Mouse (Mus musculus): ENCODE data around the gene Tecpr2. TPM values are rescaled to one million over a fixed set of nuclear protein-coding genes. Genes with fewer than 3 reads are reported as not detected.

Gene Tecpr2
- polyA plus RNA-seq, 1 experiment: 2.3 TPM

DNA sequence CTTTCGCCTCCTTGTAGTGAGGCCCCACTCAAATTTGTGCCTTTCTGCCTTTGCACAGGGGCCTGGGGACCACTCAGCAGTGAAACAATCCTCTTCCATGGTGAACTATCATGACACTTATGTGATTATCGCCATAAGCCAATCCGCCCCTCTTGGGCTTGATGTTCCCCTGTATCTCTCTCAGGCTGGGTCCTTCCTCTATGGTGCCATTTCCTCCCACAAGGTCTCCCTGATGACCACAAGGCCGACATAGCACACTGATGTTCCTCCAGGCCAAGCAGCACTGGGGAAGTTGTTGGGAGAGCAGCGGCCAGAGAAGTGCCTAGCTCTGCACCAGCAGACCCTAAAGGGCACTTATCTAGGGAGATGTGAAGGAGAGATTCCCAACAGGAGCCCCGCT, 85.7 kb downstream of the Tecpr2 start:
- DNase-seq (ENCODE audit: low read depth, low spot score): no peak
- 86% methylated on average over 6 of the region's 6 CpGs for WGBS

DNA sequence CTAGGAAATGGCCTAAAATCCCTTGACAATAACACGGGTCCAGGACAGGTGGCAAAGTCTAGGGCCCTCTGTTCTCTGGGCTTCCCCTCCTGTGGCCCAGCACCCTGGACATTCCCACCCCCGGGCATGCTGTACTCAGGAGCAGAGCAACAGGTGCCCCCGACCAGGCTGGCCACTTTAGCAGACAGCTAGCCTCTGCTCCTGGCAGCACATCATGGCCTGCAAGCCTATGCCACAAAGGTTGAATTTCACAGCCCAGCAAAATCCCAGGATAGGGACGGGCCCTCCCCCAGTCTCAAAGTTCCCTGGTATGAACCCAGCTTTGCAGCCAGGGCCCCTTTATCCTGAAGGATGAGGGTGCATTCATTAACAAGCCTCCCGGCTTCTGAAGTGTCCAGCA, 86.3 kb downstream of the Tecpr2 start:
- WGBS: 89% methylated on average over 5 of the region's 5 CpGs
- no peak for DNase-seq (ENCODE audit: low read depth, low spot score)

DNA sequence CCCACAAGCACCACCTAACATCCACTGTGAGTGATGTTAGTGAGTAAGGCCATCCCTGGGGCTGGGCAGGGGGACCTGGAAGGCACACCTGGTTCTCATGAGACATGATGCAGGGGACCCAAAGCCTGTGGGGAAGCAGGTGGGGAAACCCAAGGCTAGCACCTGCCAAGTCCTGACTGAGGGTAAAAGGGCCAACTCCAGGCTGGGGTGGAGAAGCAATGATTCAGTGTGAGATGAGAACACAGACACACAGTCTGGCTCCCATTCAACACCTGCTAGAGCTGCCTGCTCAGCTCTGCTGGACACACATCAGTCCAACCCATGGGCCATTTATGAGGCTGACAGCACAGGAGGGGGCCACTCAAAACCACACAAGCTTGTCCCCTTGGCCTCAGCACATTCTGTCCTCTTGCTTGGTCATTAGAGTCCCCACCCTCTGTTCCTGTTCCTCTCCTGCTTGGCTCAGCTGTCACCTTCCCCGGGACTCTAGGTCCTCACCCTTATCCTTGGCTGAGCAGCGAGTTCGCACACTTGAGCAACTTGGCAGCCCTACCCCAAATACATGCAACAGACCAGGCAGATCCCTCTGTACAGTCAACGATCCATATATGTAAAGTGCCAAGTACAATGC, 86.9 kb downstream of the Tecpr2 start:
- WGBS: 80% methylated on average over 4 of the region's 4 CpGs
- no peak for DNase-seq (ENCODE audit: low read depth, low spot score)

DNA sequence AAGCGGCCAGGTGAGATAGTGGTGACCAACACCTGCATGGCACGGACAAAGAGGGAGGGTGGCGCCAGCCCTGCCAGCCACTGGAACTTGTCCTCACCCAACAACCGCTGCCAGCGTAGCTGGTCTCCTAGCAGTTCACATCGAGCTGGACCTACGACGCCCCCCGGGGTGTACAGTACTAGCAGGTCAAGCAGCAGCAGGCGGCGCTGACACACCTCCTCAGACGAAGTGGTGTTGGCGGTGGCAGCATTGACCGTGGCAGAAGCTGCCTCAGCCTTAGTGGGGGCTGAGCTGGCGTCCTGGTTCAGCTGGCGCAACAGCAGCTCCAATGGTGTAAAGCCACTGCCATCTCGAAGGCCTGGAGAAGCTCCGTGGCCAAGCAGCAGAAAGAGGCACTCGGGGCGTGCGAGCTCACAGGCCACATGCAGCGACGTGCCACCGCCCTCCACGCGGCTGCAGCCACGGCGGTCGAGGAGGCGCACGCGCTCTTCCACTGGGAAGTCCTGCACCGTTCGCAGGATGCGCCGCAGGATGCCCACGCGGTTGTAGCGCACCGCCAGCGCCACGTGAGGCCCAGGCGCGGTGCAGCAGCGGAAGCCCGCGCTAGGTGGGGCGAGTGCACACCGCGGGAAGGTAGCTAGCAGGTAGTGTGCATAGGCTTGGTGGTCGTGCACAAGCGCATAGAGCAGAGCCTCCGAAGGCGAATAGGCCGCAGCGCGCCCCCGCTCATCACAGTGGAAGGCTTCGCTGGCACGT, 87.7 kb downstream of the Tecpr2 start:
- WGBS: 95% methylated on average over 60 of the region's 60 CpGs
- no peak for DNase-seq (ENCODE audit: low read depth, low spot score)

DNA sequence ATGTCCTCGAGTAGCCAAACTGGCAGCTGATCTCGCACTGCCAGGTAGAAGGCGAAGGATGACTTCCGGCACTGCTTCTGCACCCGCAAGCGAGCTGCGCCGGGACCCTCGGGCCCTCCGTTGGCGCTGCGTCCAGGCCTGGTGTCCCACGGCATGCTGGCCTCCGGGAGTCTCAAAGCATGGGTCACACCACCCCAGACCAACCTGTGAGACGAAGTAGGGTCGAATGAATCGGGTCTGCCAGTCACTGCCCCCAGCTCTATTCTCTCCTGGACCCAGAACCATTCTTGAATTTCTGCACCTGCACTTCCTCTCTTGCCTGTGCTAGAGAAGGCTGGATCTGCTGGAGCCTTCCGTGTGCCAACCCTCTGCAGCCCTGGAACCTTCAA, 88.3 kb downstream of the Tecpr2 start:
- WGBS: 94% methylated on average over 18 of the region's 18 CpGs
- no peak for DNase-seq (ENCODE audit: low read depth, low spot score)

DNA sequence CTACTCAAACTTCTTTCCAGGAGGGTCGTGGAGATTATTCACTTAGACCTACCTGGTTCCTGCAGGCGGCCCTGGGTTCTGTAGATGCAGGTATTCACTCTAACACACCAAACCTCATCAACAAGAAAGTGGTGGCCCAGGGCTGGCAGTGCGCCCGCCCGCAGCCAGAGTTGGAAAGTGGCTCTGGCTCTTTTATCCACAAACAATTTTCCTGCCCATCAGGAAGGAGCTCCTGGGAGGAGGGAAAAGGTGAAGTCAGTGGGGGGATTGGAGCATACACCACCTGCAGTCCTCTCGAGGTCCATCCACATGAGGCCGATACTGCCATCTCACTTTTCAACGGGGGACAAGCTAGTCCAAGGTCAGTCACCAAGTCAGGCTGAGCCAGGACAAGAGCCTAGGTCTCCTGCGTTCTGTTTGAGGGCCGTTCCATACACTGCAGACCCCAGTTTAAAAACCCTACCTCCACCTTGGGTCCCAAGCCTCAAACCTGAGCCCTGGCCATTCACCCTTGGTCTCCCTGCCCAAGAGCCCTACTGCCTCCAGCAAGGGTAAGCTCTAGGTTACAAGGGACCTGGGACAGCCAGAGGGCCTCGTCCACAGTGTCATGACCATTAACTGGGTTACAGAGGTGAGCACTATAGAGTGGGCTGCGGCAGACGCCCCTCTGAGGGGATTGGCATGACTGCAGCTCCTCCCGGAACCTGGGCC, 89.0 kb downstream of the Tecpr2 start:
- no peak for DNase-seq (ENCODE audit: low read depth, low spot score)
- WGBS: 35% methylated on average over 14 of the region's 14 CpGs

DNA sequence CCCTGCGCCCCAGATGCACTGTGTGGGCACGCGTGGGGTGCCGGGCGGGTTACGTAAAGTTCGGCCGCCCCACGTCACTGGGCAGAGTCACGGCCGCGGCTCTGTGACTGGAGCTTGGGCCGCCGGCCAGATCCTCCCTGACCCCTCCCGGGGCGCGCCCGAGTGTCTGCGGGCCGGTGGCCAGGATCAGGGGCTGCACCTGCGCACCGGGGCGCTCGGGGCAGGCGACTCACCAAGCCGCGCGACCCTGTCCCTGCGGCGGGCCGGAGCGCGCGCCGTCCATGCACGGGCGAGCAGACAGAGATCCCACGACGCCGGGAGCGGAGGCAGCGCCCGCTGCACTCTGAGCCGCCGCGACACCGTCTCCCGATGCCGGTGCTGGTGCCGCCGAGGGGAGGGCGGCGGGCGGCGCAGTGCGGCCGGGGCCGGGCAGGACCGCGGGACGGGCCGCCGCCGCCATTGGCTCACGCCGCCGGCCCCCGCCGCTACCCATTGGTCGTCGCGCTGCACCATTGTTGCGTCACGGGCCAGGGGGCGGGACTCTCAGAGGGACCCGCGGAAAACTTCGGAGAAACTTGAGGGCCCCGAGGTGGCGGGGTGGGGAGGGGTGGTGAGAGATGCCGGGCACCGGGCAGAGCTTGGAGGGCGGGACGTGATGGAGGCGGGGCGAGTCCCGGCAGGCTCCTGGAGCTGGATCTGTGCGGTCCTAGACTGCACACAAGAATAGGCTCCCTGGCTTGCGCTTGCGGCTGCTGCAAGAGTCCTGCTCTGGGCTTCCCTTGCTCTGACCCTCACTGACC, 89.7 kb downstream of the Tecpr2 start, which contains the start of gene Ankrd9:
Gene Ankrd9, minus strand, starts transcription at position 434 of the 800 bp plus-strand sequence.
- WGBS: under 1% methylated on average over 89 of the region's 90 CpGs
- DNase-seq (ENCODE audit: low read depth, low spot score): peak; percentile 81

DNA sequence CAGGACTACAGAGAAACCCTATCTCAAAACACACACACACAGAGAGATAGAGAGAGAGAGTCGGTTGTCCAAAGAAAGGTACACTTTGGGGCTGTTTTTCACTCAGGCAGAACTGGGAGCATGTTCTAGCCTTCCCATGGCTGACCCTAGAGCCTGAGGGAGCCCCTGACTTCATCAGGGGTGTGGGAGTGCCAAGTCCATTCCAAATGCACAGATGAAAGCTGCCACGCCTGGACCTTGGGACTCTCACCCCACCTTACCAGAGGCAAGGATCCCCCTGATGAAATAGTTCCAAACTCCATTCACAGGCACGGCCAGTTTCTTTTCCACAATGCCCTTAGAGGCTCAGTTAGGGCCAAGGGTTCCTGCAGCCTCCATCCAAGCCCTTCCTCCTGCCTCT, 90.7 kb downstream of the Tecpr2 start:
- WGBS: 34% methylated on average over 3 of the region's 3 CpGs
- no peak for DNase-seq (ENCODE audit: low read depth, low spot score)

DNA sequence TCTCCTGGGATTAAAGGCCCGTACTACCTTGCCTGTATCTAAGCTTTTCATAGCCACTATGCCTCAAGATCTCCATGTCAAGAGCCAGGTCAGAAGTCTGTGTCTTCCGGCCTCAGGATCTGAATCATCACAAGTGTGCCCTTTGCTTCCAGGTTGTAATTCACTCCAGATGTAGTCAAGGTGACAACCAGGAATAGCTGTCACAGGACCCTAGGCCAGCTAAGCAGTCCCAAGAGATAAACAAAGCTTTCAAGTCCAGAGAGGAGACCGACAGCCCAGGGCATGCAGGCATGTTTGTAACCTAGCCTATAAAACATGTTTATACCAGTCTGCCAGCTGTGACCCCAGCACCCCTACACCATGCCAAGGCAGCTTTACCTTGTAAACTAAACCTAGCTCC, 92.7 kb downstream of the Tecpr2 start:
- 64% methylated on average over 3 of the region's 3 CpGs for WGBS
- DNase-seq (ENCODE audit: low read depth, low spot score): no peak

DNA sequence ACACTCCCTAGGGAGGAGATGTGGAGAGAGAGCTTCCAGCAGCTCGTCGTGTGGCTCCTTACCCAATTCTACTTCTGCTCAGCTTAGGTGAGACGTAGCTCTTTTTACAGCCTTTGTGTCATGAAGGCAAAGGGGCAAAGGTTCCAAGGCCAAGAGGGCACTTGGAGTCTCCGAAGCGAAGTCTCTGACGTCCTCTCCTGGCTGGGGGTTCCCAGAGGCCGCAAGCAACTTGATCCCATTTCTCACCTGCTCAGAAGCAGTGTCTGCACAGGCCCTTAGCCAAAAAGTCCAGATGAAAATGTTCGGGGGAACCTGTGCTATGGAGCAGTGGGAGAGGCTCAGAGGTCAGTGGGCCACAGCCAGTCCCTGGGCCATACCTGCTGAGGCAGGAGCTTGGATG, 94.0 kb downstream of the Tecpr2 start:
- 63% methylated on average over 8 of the region's 8 CpGs for WGBS
- no peak for DNase-seq (ENCODE audit: low read depth, low spot score)

DNA sequence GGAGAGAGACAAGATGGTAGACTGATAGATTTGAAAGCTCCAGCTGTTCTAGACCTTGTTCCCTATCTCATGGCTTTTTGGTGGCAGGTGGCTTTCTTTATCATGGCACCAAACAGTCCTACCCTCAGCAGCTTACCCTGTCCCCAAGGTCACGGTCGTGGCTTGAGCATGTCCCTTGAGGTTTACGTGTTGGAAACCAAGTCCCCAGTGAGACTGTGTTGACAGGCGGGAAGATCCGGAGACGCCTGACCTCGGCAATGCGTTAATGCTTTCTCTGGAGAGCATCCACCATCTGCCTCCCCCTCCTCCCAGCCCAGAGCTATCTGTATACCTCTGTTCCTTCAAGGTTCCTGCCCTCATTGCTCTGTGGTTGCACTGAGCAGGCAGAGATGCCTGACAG, 94.7 kb downstream of the Tecpr2 start:
- WGBS: 82% methylated on average over 8 of the region's 8 CpGs

DNA sequence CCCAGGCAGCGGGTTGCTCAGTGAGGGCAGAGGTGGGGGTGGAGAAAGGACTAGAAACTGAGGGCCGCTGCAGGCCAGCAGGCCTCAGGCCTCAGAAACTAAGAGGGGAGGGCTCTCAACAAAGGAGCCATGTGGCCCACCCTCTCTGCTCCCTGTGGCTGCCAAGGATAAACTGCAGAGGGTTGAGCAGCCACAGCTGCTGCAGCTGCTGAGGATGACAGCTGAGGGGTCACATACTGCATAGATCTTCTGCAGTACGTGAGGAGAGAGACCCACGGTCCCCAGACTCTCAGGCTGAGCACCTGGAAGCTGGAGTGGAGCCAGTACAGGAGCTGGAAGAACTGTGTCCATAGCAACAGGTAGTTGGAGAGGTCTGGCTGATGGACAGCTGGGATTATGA, 95.5 kb downstream of the Tecpr2 start:
- WGBS: 63% methylated on average over 4 of the region's 4 CpGs

More for the DNA sequence above, 94.7 kb downstream of the Tecpr2 start:
- no peak for DNase-seq (ENCODE audit: low read depth, low spot score)

DNA sequence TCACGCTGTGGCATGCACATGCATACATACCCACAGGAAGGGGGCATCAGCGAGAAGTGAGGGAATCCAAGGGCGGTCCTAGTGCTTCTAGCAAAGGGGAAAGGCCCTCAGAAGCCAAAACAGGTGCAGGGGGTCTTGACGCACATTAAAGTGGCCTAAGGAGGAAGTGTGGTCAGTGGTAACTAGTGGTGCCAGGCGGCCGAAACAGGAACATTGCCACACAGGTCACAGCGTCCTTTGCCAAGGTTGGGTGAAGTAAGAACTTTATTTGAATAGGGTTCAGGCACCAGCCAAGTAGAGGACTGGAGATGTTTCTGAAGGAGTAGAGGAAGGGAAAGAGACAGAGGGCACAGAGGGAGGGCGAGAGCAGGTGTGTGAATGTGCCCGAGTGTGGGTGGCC, 96.1 kb downstream of the Tecpr2 start:
- 89% methylated on average over 9 of the region's 9 CpGs for WGBS
- no peak for DNase-seq (ENCODE audit: low read depth, low spot score)

More for the DNA sequence above, 95.5 kb downstream of the Tecpr2 start:
- DNase-seq (ENCODE audit: low read depth, low spot score): no peak

DNA sequence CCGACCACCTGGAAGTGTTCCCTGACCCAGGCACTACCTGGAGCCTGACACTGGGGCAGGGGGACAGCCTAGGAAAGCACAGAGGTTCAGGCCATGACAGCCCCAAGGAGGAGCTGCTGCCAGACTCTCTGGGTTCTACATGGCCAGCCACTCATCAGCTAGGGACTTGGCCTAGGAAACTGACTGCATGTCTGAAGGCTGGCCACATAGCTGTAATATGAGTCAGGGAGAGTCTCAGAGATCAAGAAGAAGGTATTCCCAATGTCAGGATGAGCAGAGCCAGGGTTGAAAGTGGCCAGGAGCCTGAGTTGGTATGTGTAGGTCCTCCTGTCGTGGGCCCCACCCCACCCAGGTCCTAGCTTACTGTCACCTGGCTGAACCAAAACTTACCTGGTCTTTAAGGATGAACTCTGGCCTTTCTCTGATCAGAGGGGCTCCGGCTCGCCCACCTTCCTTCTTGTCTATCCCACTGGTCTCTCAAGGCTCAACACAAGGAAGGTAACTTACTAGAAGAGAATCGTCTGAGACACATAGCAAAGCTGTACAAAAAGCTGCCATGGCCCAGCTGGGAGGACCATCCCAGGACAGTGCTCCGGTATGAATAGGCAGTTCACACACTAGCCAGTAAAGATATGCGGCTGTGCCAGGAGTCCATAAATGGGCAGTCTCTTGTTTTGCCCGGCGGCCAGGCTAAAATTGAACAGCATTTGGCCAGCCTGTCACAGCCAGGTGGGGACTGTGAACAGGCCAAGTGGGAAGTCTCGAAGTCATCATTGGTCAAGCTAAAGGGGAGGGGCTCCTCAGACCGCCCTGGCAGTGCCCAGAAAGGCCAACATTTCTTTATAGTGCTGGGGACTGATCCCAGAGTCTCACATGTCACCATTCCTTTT, 97.7 kb downstream of the Tecpr2 start:
- WGBS: 75% methylated on average over 11 of the region's 11 CpGs
- DNase-seq (ENCODE audit: low read depth, low spot score): no peak

DNA sequence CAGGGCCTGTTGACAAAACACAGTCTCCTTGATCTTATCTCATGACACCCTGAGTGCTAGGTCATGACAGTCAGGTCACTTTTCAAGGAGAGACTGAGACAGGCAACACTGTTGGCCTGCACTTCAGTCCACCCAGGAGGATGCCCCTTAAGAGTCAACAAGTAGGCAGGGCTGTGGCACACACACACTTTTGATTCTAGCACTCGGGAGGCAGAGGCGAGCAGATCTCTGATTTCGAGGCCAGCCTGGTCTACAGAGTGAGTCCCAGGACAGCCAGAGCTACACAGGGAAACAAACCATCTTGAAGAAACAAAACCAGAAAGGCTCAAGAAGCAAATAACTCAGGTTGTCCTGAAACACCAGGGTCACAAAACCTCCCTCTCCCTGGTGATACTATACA, 100.3 kb downstream of the Tecpr2 start:
- WGBS: 85% methylated on average over 3 of the region's 3 CpGs
- DNase-seq (ENCODE audit: low read depth, low spot score): no peak

DNA sequence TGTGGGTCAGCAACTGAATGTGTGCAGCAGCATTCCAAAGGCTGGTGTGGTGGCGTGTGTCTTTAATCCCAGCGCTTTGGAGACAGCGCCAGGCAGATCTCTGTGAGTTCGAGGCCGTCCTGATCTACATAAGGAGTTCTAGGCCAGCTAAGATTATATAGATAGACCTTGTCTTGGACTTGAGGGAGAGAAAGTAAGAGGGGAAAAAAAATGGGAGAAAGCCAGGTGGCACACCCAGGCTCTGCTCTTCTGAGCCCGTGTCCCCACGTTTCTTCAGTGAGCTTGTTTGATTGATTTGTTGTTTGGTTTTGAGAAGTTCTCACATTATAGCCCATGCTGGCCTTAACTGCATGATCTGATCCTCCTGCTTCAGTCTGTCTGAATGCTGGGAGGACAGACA, 101.4 kb downstream of the Tecpr2 start:
- WGBS: 88% methylated on average over 7 of the region's 7 CpGs
- no peak for DNase-seq (ENCODE audit: low read depth, low spot score)

DNA sequence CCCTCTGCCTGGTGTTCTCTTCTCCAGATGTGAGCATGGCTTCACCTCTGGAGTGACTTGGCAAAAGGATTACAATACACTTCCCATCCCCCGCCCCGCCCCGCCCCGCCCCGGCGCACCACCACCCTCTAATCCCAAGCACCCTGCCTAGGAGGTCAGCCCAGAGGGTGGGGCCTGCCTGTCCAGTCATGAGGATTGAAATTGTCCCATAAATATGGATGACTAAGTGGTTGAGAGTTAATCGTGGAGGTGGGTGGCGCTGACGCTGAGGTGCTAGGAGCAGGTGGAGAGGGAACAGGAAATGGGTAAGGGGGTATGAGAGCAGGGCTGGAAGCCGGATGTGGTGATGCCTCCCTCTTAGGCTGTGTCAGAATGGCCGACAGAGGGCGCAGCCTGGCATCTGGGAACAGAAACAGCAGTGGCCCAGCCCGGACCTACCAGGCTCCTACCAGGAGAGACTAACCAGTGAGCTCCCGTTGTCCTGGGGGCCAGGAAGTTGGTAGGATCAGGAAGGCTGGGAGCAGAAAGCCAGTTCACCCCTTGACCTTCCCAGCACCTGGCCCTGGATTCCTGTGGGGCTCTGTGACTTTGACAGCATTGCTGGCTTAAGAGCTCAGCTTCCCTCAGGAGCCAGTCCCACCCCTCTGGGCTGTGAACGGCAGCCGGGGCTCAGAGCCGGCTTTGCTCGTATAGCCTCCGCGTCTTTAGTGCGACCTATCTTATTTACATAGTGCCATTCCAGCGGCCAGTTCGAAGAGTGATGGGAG, 102.5 kb downstream of the Tecpr2 start:
- DNase-seq (ENCODE audit: low read depth, low spot score): no peak
- WGBS: 6% methylated on average over 23 of the region's 23 CpGs

DNA sequence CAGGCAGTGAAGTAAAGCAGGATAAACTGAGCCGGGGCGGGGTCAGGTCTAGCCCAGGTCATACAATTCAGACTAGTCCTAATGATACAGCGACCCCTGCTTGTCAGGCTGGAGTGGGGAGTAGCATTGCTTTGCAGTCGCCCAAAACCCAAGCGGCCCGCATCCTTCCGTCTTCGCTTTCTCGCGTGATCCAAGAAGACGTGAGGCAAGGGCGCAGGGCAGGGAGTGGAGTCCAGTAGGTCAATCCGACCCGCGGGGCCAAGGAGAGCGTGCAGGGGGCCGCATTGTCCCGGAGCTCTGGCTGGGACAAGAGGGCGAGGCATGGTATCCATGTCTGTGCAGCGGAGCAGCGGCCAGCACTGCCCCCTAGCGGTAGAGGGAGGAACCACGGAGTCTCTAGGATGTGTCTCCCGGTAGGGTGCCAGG, 103.1 kb downstream of the Tecpr2 start:
- under 1% methylated on average over 24 of the region's 24 CpGs for WGBS
- DNase-seq (ENCODE audit: low read depth, low spot score): no peak

All from large intestine, adult 2 months (tissue).